Mouse (Mus musculus): ENCODE measurements at regions not wholly inside any gene's neighbourhood (a gene's known extent, or its start where the extent isn't known, plus 50 kb on each side); places are given as distances from the start of the nearest gene placed in this dataset.

- no peak for TF ChIP-seq MAFK (IDR thresholded peaks at IDR 0.05; ENCODE audit: insufficient read depth, low read depth, low read length)
- TF ChIP-seq ZC3H11A (IDR thresholded peaks at IDR 0.05; ENCODE audit: borderline replicate concordance, low read depth, low read length): no peak
- TF ChIP-seq ZNF384 (IDR thresholded peaks at IDR 0.05; ENCODE audit: low read depth, low read length): no peak
Measured at GRCm38 (mm10) chr11:65408621-65409020, 138.8 kb upstream of the Myocd start.

Data from ES-E14 (cell line).